Mouse (Mus musculus): ENCODE measurements around the gene Cbfa2t2. TPM values are rescaled to one million over a fixed set of nuclear protein-coding genes. Genes with fewer than 3 reads are reported as not detected.

Gene Cbfa2t2
- polyA plus RNA-seq, 1 experiment from 2014 or later = 69.4 TPM

DNA sequence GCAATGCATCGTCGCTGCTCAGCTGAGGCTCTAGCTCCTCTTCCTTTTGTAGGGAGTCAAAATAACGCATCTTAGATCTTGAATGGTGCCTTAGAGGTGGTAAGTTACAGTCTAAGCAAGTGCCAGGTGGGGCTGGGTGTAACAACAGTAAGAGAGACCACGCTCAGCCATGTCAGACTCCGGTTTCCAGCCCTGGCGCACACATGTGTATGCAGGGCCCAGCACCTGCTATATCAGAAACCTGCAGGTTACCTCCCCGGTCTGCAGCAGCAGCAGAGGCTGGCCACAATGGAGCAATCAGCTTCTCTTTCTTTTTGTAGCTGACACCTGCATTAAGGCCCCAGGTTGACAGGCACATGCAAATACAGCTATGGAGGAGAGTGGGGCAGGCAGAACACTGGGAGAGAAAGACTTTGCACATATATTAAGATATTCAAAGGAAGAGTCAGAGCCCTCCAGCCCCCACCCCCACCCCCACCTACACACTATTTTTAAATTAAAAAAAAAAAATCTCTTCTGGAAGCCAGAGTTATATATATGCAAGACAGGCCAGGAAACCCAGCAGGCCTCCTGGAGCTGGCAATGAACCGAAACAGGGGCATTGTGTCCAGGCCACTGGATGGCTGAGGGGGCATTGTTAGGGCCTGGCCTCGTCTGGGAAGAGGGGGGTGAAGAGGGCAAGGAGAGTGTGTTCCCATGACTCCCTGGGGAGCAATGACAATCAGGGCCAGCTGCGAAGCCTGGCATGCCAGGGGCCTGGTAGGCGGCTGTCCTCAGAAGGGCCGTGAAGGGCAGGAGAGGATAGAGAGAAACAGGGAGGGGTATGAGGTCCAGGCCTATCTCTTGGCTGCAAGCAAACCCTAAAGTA is 140.8 kb downstream of the Cbfa2t2 start:
- Histone ChIP-seq H3K27me3 (no peaks in the 10 kb centered on the region), H3K36me3 (ENCODE audit: poor library complexity, severe bottlenecking) (no peaks in the 10 kb centered on the region), H3K9ac (peak overlapping the region; percentile 13; the same call in 1 of the 2 replicates), H3K4me2 (no peak overlapping the region), H3K4me3 (no peak overlapping the region), H3K9me3 (replicated peaks) (no peaks in the 10 kb centered on the region), H3K27ac (peak overlapping the region; percentile 73), H3K4me1 (peaks cover 19% of the 10 kb centered on the region)
- 26% methylated on average over 12 of the region's 12 CpGs for WGBS
- peak; percentile 38; the same call in 1 of the 2 replicates for ATAC-seq

DNA sequence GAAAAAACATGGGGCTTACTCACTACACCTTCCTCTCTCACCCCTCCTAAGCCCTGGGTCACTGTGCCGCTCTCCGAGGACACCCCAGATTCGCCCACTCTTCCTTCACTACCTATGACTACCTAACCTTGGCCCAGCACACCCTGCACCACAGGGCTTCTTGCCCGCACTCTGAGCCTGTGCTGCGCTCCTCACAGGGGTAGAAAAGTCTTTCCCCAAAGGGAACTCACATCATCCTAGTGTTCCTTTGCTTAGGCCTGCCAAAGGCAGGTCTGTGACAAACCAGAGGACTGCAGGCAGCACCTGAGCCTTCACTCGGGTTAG is 141.4 kb downstream of the Cbfa2t2 start:
- WGBS = 71% methylated on average over 6 of the region's 6 CpGs
- no peaks in the 10 kb centered on the region for H3K36me3 ChIP-seq (ENCODE audit: poor library complexity, severe bottlenecking)
- ATAC-seq = no peak
- H3K9ac ChIP-seq = no peak overlapping the region
- H3K27me3 ChIP-seq = no peaks in the 10 kb centered on the region
- peaks cover 19% of the 10 kb centered on the region for H3K4me1 ChIP-seq
- no peak overlapping the region for H3K4me2 ChIP-seq
- H3K27ac ChIP-seq = peak overlapping the region; percentile 73
- no peaks in the 10 kb centered on the region for H3K9me3 ChIP-seq (replicated peaks)
- H3K4me3 ChIP-seq = no peak overlapping the region

DNA sequence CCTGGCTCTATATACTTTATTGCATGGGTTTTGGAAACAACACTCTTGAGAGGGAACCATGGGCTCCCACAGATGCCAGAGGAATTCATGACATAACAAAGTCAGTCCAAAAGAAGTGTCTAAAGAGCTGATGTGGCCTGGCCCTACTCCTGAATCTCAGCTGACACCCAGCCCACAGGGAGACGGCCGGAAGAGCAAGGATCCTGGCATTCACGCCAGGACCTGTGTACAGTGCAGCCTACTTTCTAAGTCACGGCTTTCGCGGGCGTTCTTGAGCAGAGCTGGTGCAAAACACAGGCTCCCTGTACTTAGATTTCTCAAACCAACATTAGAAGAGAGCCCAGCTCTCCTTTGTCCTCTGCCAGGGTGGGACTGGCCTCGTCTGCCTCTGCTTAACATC is 144.3 kb downstream of the Cbfa2t2 start:
- no peak overlapping the region for H3K4me3 ChIP-seq
- WGBS = 78% methylated on average over 8 of the region's 8 CpGs
- no peaks in the 10 kb centered on the region for H3K9me3 ChIP-seq (replicated peaks)
- no peak for ATAC-seq
- H3K36me3 ChIP-seq (ENCODE audit: poor library complexity, severe bottlenecking) = no peaks in the 10 kb centered on the region
- H3K4me1 ChIP-seq = peaks cover 38% of the 10 kb centered on the region
- H3K9ac ChIP-seq = no peak overlapping the region
- no peak overlapping the region for H3K4me2 ChIP-seq
- no peaks in the 10 kb centered on the region for H3K27me3 ChIP-seq
- H3K27ac ChIP-seq = no peak overlapping the region

DNA sequence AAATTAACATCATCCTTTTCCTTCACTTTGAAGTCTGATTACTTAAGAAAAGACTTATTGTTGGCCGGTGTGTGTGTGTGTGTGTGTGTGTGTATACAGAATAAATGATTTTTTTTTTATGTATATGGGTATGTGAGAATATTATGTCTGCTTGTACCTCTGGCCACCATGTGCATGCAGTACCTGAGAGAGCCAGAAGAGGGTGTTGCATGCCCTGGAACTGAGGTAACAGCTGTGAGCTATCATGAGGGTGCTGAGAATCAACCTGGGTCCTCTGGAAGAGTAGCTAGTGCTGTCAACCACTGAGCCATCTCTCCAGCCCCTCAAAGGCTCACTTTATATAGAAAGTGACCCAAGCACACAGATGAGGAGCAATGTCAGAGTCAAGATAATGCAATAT is 145.1 kb downstream of the Cbfa2t2 start:
- H3K9me3 ChIP-seq (replicated peaks) = no peaks in the 10 kb centered on the region
- WGBS = 91% methylated on average over 1 of the region's 1 CpGs
- ATAC-seq = no peak

DNA sequence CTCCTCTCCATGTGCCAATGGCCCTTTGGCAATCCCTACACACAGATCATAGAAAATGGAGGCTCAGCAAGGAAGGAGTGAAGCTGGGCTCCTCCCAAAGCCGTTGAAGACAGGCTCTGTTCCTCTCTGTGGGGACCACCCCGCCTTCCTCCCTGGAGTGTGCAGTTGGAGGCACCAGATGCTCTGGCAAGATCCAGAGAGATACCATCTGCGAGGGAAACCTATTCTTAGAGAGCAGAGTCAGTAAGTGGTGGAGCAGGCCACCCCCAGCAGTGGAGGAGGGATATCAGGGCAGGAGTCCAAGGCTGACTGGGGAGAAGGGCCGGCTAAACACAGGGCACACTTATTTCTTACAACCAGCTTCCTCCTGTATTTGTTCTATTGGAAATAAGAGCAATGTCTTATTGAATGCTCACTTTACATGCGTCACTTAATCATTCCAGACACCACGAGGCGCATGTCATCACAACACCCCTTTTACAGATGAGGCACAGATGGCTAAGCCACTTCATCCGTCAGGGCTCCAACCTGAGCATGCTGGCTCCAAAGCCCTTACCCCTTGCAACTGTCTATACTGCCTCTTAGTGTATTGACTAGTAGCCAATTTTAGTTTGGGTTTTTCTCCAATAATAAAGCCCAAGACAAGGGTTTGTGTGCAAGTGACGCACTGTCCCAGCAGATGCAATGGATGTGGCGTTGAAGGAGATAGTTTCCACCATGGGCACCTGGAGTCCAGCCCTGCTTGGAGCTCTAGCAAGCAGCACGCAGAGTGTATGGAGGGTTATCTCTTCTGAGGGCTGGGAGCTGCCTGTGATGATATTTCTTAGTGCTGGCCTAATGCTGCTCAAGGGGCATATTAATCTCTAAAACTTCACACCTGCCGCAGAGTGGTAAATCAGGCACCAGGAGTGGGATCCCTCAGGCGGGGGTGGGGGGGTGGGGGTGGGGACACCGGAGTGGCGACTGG is 147.9 kb downstream of the Cbfa2t2 start:
- Histone ChIP-seq H3K36me3 (ENCODE audit: poor library complexity, severe bottlenecking) (no peaks in the 10 kb centered on the region), H3K27me3 (no peaks in the 10 kb centered on the region), H3K4me3 (no peak overlapping the region), H3K9ac (no peak overlapping the region), H3K9me3 (replicated peaks) (no peaks in the 10 kb centered on the region), H3K4me2 (peak overlapping the region; percentile 14), H3K27ac (peak overlapping the region; percentile 84), H3K4me1 (peaks cover 27% of the 10 kb centered on the region)
- peak; percentile 96 for ATAC-seq
- 58% methylated on average over 15 of the region's 15 CpGs for WGBS

More for the DNA sequence above, 145.1 kb downstream of the Cbfa2t2 start:
- H3K9ac ChIP-seq = no peak overlapping the region
- no peaks in the 10 kb centered on the region for H3K27me3 ChIP-seq
- no peak overlapping the region for H3K4me2 ChIP-seq
- H3K4me3 ChIP-seq = no peak overlapping the region
- H3K4me1 ChIP-seq = peaks cover 42% of the 10 kb centered on the region
- no peak overlapping the region for H3K27ac ChIP-seq
- H3K36me3 ChIP-seq (ENCODE audit: poor library complexity, severe bottlenecking) = no peaks in the 10 kb centered on the region

DNA sequence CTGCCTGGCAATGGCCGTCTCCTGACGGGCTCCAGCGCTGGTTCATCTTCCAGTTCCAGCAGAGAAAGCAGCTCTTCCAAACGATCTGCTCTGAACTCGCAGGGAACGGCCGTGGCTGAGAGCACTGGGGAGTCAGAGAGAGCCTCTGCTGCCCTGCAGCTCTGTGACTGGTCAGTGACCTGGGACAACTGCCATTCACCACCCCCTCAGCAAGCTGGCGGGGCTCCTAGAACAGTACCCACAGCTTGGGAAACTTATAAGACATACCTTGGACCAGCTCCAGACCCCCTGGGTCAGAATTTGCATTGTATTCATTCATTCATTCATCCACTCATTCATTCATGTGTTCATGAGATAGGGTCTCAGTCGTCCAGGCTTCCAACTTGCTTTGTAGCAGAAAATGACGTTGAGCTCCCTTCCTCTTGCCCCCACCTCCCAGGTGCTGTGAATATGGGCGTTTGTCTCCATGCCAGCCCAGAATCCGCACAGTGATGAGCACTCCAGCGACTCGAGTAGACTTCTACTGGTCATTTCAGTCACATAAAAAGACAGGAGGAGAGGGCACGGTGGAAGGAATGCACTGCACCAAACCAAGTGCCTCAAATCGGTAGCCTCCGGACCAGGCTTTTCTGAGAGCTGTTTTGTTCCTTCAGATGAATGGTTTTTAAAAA is 148.8 kb downstream of the Cbfa2t2 start:
- H3K27ac ChIP-seq = peak overlapping the region; percentile 84
- WGBS = 60% methylated on average over 17 of the region's 17 CpGs
- no peak overlapping the region for H3K9ac ChIP-seq
- H3K4me3 ChIP-seq = no peak overlapping the region
- no peaks in the 10 kb centered on the region for H3K27me3 ChIP-seq
- no peak for ATAC-seq
- no peak overlapping the region for H3K4me2 ChIP-seq
- H3K36me3 ChIP-seq (ENCODE audit: poor library complexity, severe bottlenecking) = no peaks in the 10 kb centered on the region
- H3K9me3 ChIP-seq (replicated peaks) = no peaks in the 10 kb centered on the region
- H3K4me1 ChIP-seq = peaks cover 27% of the 10 kb centered on the region

DNA sequence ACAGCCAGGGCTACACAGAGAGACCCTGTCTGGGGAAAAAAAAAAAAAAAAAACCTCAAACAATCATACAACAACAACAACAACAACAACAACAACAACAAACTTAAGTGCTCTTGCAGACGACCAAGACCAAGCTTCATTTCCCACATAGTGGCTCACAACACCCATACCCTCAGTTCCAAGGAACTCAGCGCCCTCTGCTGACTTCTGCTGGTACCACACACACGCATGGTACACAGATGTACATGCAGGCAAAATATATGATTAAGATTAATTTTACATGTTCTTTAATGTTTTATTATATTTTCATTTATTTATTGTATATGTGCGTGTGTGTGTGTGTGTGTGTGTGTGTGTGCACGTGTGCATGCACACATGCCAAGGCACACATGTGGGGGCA is 150.1 kb downstream of the Cbfa2t2 start:
- Histone ChIP-seq H3K9ac (no peak overlapping the region), H3K36me3 (ENCODE audit: poor library complexity, severe bottlenecking) (no peaks in the 10 kb centered on the region), H3K4me2 (no peak overlapping the region), H3K4me1 (peaks cover 27% of the 10 kb centered on the region), H3K4me3 (no peak overlapping the region), H3K27ac (no peak overlapping the region), H3K27me3 (no peaks in the 10 kb centered on the region), H3K9me3 (replicated peaks) (no peaks in the 10 kb centered on the region)
- WGBS = 74% methylated on average over 5 of the region's 5 CpGs
- no peak for ATAC-seq

Other genes with a start within 250 kb of the Cbfa2t2 start
- gene Bpifb1, start 245.7 kb upstream of the Cbfa2t2 start, polyA plus RNA-seq (2015; fragmentation: Nextera tagmentation; extraction: Ambion mirVana) = 0.18 TPM in 1 of 2 replicates, not detected in the other
- not detected in 2 replicates for gene Bpifb5, start 212.7 kb upstream of the Cbfa2t2 start, polyA plus RNA-seq (2015; fragmentation: Nextera tagmentation; extraction: Ambion mirVana)
- not detected in 2 replicates for gene Bpifb9a, start 178.6 kb upstream of the Cbfa2t2 start, polyA plus RNA-seq (2015; fragmentation: Nextera tagmentation; extraction: Ambion mirVana)
- not detected in 2 replicates for gene Bpifb9b, start 129.3 kb upstream of the Cbfa2t2 start, polyA plus RNA-seq (2015; fragmentation: Nextera tagmentation; extraction: Ambion mirVana)
- 16.0 and 17.4 TPM in 2 replicates for gene Cdk5rap1, start 63.5 kb upstream of the Cbfa2t2 start, polyA plus RNA-seq (2015; fragmentation: Nextera tagmentation; extraction: Ambion mirVana)
- 3.8 and 4.1 TPM in 2 replicates for gene Snta1, start 28.4 kb upstream of the Cbfa2t2 start, polyA plus RNA-seq (2015; fragmentation: Nextera tagmentation; extraction: Ambion mirVana)
- gene 1700003F12Rik, start 110.6 kb downstream of the Cbfa2t2 start, polyA plus RNA-seq (2015; fragmentation: Nextera tagmentation; extraction: Ambion mirVana) = 1.4 TPM in 2 replicates
- 0.49 and 0.68 TPM in 2 replicates for gene Actl10, start 115.3 kb downstream of the Cbfa2t2 start, polyA plus RNA-seq (2015; fragmentation: Nextera tagmentation; extraction: Ambion mirVana)
- gene Necab3, start 122.4 kb downstream of the Cbfa2t2 start, polyA plus RNA-seq (2015; fragmentation: Nextera tagmentation; extraction: Ambion mirVana) = 19.8 and 25.4 TPM in 2 replicates
- 20.8 and 22.8 TPM in 2 replicates for gene E2f1, start 133.4 kb downstream of the Cbfa2t2 start, polyA plus RNA-seq (2015; fragmentation: Nextera tagmentation; extraction: Ambion mirVana)
- gene Pxmp4, start 167.2 kb downstream of the Cbfa2t2 start, polyA plus RNA-seq (2015; fragmentation: Nextera tagmentation; extraction: Ambion mirVana) = 10.7 and 13.0 TPM in 2 replicates
- 1.5 and 2.0 TPM in 2 replicates for gene Zfp341, start 176.8 kb downstream of the Cbfa2t2 start, polyA plus RNA-seq (2015; fragmentation: Nextera tagmentation; extraction: Ambion mirVana)
- 0.79 and 0.88 TPM in 2 replicates for gene 4930519P11Rik, start 177.0 kb downstream of the Cbfa2t2 start, polyA plus RNA-seq (2015; fragmentation: Nextera tagmentation; extraction: Ambion mirVana)
- 22.4 and 24.9 TPM in 2 replicates for gene Chmp4b, start 215.2 kb downstream of the Cbfa2t2 start, polyA plus RNA-seq (2015; fragmentation: Nextera tagmentation; extraction: Ambion mirVana)